Mouse (Mus musculus) urinary bladder, postnatal 0 days (tissue): ENCODE results near the gene Mettl4. TPM values are rescaled to one million over a fixed set of nuclear protein-coding genes. Genes with fewer than 3 reads are reported as not detected.

Source experiments
- polyA plus RNA-seq: library from polyadenylated mRNA; unstranded; fragments of >200 nt; fragmentation: Nextera tagmentation; extraction: Ambion mirVana; gene quantifications from 2 replicates; pipeline ENCODE4 v1.2.1, GENCODE M21; 2015

Mettl4 gene
- 6.9 and 8.1 TPM in 2 replicates for polyA plus RNA-seq

DNA sequence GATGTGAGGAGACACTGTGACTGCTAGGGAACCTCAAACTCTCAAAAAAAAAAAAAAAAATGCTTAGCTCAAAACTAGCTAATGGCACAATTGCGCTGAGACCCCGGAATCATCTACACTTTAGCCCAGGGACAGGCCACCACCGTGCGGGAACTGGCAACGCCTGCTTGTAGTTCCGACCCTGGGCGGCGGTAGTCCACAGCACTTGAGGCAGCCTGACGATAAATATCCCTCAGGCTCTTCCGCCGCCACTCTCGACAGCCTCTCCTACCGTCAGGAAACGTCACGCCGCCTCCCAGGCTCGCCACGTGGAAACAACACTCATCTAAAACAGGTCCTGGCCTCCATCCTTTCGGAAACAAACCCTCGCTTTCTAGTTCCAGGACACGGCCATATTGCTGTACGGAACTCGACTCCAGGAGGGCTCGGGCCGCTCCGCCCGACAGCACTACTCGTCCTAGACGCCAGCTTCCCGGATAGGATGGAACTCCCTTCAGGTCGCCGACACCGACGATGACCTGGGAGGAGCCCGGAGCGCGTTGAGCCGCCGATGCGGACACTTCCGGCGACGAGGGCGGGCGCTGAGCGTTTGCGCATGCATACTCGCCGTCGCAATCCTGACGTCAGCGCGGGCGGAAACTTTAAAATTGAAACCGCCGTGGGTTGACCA is at the start of gene Mettl4:
Mettl4 (minus strand) TSS at position 554 of the 670 bp plus-strand sequence.

